Mouse (Mus musculus): Measurements from ENCODE around the gene Gm9936.
"Not testable (repeated sequence)": the region's sequence is repeated elsewhere in the genome, so short reads cannot be mapped to it uniquely, and the experiment has no call there.

Gene Gm9936

DNA sequence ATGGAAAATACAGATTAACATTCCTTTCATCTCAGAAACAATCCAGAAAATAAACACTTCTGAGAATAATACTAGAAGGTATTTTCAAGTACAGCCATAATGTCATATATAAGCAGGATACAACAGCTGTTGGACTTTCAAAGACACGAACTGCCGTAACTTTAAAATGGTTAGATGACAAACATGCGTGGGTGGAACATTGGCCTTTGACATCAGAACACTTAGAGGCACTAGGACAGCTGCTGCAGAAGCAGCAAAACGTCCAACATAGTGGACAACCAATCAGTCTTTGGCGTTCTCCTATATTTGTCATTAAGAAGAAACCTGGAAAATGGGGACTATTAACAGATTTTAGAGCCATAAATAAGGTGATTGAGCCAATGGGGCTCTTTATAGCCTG is 18.0 kb downstream of the Gm9936 start:
- DNase-seq (ENCODE audit: low read depth, low spot score), result not testable (repeated sequence)

DNA sequence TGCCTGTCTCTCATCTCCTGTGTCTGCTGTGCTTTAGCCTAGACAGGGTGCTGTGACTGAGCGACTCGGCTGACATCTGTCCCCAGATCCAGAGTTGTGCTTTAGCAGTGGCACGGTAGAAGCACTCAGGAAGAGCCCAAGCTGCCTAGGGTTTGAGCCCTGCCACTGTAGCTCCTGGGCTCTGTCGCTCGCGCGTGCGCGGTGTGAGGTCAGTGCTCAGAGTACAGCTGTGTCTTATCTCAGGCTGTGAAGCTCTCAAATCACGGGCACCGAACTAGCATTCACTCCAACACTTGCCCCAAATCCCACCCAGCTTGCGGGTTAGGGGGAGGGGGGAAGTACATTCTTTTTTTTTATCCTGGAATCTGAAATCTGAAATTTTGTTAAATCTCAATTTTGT is 21.6 kb downstream of the Gm9936 start:
- no peak for DNase-seq (ENCODE audit: low read depth, low spot score)

DNA sequence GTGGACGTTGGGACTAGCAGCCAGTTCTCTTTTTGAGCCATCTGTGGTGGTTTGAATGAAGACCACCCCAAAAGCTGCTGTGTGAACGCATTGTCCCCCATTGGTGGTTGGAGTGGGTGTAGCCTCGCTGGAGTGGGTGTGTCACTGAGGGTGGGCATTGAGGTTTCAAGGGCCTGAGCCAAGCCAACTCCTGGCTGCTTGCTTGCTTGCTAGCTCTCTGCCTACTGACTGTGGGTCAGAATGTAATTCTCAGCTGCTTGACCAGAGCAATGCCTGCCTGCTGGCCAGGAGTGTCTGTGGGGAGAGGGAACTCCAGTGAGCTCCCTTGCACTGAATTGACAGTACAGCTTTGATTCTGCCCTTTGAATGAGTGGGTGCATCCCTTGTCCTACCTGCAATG is 28.7 kb downstream of the Gm9936 start:
- DNase-seq (ENCODE audit: low read depth, low spot score), result no peak

DNA sequence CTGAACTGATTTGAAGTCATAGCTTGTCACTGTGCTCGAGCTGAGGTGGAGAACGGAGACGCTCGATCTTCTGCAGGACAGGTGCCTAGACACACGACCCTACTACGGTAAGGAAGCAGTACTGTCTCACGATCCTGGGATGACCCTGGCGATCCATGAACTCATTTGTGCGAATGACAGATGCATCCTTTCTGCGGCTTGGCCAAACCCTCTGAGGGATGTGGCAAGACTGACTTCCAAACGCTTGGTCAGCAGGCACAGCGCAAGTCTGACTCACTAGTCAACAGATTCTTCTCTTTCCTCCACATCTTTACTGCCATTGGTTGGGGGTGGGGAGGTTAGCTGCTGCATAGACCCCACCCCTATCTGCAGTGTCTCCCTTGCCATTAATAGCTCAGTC is 31.1 kb downstream of the Gm9936 start:
- DNase-seq (ENCODE audit: low read depth, low spot score), result no peak

DNA sequence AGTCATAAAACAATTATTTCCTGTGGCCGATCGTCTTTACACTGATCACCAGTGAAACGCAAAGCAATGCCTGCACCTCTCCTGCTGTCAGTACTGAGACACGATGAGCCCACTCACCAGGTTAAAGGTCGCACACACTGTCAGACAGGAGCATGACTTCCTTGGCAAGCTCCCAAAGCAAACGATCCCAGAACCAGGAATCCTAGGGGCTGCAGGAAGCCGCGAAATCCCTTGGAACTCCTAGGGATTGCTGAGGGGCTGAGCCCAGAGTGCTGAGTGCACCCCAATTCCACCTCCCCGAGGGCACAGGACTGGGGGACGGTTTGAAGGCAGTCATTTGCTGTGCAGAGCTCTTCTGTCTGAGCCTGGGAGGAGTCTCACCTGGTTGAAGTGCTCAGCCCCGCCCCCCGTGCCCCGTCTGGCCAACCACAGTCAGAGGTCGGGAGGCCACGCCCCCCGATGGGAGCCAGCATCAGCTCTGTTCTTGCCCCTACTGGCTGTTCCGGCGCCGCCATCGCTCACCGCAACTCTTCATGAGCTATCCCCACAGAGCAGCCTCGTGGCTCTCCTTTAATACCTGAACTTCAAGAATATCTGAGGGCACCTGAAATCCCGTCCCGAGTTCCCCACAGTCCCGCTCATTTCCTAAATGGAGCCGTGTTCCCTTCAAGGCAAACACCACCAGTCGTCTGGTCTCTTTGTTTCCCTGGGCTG is 32.3 kb downstream of the Gm9936 start:
- DNase-seq (ENCODE audit: low read depth, low spot score), result peak; percentile 66

DNA sequence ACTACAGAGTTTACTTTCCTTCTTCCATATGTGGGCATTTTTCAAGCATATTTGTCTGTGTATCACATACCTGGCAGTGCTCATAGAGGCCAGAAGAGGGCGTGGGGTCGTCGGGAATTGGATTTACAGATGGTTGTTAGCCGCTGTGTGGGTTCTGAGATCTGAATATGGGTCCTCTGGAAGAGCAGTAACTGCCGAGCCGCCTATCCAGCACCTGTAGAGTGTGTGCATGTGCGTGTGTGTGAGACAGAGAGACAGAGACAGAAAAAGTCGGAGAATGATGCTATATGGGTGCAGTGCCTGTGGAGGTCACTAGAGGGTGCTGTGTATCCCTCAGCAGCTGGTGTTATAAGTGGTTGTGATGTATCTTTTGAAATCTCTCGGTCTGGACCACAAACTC is 34.3 kb downstream of the Gm9936 start:
- no peak for DNase-seq (ENCODE audit: low read depth, low spot score)

DNA sequence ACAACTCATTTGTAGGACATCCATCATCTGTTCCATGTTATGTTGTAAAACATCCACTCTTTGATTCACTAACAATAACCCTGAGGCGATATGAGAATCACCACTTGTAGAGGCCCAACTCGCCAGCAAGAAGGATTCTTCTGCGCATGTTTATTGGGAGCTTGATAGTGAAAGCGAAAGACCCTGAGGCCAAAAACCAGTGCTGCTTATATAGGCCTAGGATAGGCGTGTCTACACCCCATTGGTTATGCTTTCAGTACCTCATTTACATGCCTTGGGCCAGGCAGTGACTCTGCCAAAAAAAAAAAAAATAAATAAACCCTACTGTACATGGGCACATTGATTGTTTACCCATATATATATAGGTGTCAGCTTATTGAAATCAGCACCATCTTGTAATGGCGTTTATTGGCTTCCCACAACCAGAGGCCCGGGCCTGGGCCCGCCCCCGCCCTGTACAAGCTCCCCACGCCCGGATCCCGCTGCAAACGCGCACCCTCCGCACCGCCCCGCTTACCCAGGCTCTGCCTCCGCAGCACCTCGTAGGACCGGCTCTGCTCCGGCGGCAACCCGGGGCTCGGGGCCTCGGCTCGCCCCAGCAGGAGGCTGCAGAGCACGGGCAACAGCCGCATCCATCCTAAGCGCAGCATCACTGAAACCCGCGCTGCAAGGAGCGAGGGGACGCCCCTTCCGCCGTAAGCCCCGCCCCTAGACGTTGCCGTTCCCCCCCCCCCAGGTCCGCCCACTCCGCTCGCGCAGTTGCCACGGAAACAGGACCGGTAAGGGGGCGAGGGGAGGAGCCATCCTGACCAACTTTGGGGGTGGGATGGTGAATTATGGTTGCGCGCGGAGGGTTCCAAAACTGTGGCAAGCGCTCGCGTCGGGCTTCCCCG is 35.4 kb downstream of the Gm9936 start, which contains the start of gene 1500011B03Rik:
TSS of gene 1500011B03Rik (minus strand) at position 673 of the 893 bp plus-strand sequence.
- DNase-seq (ENCODE audit: low read depth, low spot score), result peak; percentile 78

DNA sequence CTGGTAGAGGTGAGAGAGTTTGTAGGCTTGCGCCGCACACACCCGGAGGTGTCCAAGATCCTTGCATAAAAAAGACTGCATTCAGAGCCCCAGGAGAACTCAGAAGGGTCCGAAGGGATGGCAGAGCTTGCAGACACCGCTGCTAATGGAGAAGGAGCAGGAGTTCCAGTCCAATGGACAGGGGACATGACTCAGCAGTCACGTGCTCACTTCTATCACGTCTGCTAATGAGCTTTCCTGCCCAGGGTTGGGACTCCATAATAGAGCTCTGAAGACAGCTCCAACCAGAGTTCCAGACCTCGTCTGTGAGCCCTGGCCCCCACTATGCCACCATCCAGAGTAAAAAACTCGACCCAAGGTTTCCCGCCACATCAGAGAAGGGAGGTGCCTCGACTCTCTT is 40.4 kb downstream of the Gm9936 start:
- DNase-seq (ENCODE audit: low read depth, low spot score), result no peak

DNA sequence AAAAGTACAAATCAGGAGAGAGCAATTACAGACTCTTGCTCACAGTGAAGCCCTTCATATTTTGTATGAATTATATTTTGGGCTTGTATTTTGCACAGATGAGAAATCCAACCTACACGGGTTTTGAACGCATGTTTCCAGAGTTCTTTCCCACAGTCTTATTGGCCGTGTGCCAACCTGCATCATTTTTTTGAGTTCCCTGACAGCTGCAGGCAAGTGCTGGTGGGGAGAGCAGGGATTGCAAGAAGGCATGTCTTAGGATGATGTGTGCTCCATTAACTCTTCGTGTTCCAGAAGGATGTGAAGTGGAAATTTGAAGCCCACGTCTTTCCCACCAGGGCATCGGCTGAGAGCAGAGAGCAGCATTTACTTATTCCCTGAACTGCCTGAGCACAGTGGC is 41.9 kb downstream of the Gm9936 start:
- no peak for DNase-seq (ENCODE audit: low read depth, low spot score)

DNA sequence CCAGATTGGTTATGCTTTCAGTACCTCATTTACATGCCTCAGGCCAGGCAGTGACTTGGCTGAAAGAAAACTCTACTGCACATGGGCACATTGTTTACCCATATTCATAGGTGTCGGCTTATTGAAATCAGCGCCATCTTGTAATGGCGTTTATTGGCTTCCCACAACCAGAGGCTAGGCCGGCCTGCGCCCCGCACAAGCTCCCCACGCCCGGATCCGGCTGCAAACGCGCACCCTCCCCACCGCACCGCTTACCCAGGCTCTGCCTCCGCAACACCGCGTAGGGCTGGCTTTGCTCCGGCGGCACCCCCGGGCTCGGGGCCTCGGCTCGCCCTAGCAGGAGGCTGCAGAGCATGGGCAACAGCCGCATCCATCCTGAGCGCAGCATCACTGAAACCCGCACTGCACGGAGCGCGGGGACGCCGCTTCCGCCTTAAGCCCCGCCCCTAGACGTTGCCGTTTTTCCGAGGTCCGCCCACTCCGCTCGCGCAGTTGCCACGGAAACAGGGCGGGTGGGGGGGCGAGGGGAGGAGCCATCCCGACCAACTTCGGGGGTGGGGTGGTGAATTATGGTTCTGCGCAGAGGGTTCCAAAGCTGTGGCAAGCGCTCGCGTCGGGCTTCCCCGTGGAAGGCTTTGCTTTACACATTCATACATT is 44.8 kb downstream of the Gm9936 start:
- peak; percentile 85 for DNase-seq (ENCODE audit: low read depth, low spot score)

DNA sequence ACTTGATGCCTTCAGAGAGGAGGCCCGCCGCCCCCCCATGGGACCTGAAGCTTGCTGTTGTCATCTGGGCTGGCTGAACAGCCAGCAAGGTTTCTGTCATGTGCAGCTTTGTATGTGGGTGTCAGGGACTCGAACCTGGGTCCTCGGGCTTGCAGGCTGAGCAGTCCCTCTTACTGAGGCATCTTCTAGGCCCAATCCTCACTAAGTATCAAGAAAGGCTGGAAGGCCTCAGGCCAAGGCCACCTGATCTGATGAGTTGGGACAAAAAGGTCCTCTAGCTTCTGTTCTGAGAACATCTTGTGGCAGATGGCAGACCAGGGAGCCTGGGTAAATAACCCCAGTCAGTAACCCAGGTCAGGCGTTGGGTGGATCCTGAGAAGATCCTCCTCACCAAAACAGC is 48.7 kb downstream of the Gm9936 start:
- DNase-seq (ENCODE audit: low read depth, low spot score), result no peak

DNA sequence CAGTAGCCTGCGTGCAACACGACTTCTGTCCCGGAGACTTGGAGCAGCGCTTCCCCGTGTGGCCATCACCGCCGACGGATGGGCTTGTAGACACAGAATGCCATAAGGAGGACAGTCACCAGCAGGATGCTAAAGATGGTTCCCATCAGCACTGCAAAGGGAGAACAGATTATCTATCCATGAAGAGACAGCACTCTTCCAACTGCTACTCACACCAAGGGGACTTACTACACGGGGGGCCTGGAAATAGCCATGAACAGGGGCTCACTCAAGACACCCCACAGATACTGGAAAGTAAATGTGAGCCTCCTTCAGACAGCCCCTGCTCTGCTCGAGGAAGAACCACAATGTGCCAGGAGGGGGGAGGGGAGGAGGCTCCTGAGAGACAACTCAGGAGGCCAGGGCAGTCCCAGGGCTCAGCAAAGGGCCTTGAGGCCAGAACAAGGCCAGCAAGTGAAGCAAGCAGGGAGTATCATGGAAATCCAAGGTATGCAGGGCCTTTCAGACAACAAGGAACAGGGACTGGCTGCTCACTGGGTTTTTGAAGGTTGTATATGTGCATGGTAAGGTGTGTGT is 49.2 kb downstream of the Gm9936 start:
- no peak for DNase-seq (ENCODE audit: low read depth, low spot score)

DNA sequence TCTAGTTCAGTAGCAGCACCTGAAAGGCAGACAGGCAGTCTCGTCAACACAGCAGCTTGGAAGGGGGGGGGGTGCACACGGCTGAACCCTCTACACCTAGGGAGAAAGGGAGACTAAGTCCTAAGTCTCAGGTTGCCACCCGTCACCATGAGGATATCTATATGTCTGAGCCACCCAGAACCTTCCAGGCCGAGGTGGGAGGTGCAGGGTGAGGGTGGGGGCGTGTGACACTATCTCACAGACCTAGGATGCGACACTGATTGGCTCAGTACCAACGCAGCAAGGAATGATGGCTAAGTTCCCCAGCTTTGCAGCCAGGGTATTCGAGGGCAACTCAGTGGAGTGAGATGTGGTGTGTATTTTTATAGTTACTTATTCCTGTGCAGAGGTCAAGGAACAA is 50.1 kb downstream of the Gm9936 start:
- DNase-seq (ENCODE audit: low read depth, low spot score), result no peak

DNA sequence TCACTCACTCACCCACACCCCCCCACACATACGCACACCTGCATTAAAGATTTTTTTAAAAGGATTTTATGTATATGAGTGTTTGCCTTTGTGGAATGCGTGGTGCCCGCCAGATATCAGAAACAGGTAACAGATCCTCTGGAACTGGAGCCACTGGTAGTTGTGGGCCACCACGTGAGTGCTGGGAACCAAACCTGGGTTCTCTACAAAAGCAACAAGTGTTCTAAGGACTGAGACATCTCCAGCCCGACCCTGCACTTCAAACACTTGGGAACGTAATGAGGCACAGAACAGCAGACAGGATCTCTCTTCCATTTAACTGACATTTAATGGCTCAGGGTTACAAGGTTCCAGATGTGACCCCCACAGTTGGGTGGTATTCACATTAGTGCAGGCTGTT is 50.6 kb downstream of the Gm9936 start:
- no peak for DNase-seq (ENCODE audit: low read depth, low spot score)

DNA sequence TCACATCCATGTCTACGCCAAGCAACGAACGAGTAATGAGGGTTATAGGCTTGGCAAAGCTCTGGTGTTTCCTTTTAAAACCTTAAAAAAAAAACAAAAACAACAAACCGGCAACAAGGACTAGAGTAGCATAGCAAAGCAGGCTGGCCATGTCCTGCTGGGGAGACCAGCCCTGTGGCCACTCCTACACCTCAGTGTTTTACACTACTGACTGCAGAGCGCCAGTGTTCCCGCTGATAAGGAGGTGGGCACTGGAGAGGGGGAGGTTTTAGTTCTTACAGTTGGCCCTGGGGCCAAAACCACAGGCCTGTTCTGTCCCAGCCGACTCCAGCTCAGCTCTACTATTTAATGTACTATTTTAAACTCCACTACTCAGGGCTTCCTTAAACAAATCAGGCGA is 51.0 kb downstream of the Gm9936 start:
- DNase-seq (ENCODE audit: low read depth, low spot score), result no peak

DNA sequence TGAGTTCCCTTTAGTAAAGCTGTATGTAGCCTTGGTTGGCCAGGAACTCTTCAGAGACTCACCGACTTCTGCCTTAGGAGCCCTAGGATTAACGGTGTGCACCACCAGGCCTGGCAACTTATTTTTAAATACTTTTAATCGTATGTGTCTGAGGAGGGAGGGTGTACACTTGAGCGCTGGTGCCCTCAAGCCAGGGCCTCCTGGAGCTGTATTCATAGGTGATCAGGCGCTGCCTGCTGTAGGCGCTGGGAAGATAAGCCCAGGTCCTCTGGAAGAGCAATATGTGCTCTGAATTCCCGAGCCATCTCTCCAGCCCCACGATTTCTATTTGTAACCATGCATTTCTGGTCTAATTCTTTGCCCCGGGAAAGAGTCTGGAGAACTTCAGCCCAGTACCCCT is 51.4 kb downstream of the Gm9936 start:
- no peak for DNase-seq (ENCODE audit: low read depth, low spot score)

DNA sequence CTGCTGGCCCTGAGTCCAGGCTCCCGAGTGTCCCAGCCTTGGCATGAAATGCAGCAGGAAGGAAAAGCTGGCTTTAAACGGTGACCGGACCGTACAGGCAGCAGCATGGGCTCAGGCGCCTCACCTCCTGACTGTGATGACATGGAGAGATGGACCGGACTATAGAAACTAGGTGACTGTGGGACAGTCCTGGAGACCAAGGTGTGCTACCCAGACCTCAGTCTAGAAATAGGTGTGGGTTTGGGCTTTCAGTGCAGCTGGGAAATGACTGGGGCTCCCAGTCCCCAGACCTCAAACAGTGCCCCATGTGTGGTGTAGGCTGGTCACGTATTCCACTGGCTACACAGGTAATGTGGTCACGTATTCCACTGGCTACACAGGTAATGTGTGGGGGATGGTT is 51.8 kb downstream of the Gm9936 start:
- no peak for DNase-seq (ENCODE audit: low read depth, low spot score)

Data from brain, embryonic 18.5 days (tissue).